22 mouse cellular contexts compared by ENCODE assay signal in the genomic region with DNA sequence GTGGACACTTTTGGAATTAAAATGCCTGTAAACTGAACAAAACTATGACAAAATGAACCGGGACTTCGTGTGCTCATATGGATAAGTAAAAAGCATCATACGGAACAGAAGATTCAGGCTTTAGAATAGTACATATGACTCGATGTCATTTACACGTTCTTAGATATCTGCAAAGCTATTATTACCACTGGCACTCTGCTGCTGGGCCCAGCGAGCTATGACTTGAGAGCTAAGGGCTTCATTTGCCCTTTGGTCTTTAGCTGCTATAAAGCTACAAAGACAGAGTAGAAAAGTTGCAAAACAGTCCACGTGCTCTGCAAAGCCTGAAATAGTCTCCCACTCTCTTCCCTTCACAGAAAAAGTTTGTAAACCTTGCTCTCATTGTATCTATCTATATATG. TPM values are rescaled to one million over a fixed set of nuclear protein-coding genes. Genes with fewer than 3 reads are reported as not detected.
DNase-seq lines count a peak whose midpoint lies in the region; ATAC-seq and TF ChIP-seq lines count a peak whose summit lies in the region.
"Had no signal": no experiment of that assay in that cellular context is flagged by ENCODE, and none has a peak within 500 bp of the region (broad histone marks: within the 10 kb centered on the region; RNA-seq: fewer than 3 reads in every experiment).

No protein-coding gene starts in this region.

- H3K27me3 ChIP-seq in kidney, embryonic 15.5 days: no peaks in the 10 kb centered on the region
- no peaks in the 10 kb centered on the region for H3K27me3 ChIP-seq in liver, embryonic 16.5 days (ENCODE audit: control insufficient read depth, insufficient read depth, low read depth, low read length)
- no peaks in the 10 kb centered on the region for H3K27me3 ChIP-seq in liver, postnatal 0 days (ENCODE audit: insufficient read depth, low read length)
- no peaks in the 10 kb centered on the region for H3K27me3 ChIP-seq in hindbrain, embryonic 14.5 days (ENCODE audit: control insufficient read depth, insufficient read depth, low read length)
- H3K27me3 ChIP-seq: hindbrain, embryonic 12.5 days; limb, embryonic 12.5 days; neural tube, embryonic 13.5 days had no signal

- no peaks in the 10 kb centered on the region for H3K9me3 ChIP-seq in kidney, embryonic 15.5 days (replicated peaks)
- no peaks in the 10 kb centered on the region for H3K9me3 ChIP-seq in liver, embryonic 16.5 days (replicated peaks; ENCODE audit: control insufficient read depth, low read length)
- no peaks in the 10 kb centered on the region for H3K9me3 ChIP-seq in liver, postnatal 0 days (ENCODE audit: low read length)
- no peaks in the 10 kb centered on the region for H3K9me3 ChIP-seq in hindbrain, embryonic 14.5 days (ENCODE audit: control insufficient read depth, low read length)
- H3K9me3 ChIP-seq: G1E; hindbrain, embryonic 12.5 days; limb, embryonic 12.5 days; midbrain, embryonic 10.5 days; neural tube, embryonic 13.5 days had no signal

- TF ChIP-seq EP300 in liver, postnatal 0 days (IDR thresholded peaks at IDR 0.05; ENCODE audit: low read depth): no peak

- H3K4me3 ChIP-seq in kidney, embryonic 15.5 days (replicated peaks): no peak overlapping the region
- no peak overlapping the region for H3K4me3 ChIP-seq in liver, embryonic 16.5 days (ENCODE audit: low read depth, low read length)
- no peak overlapping the region for H3K4me3 ChIP-seq in liver, postnatal 0 days (ENCODE audit: low read depth, low read length)
- no peak overlapping the region for H3K4me3 ChIP-seq in hindbrain, embryonic 14.5 days (replicated peaks; ENCODE audit: low read length)
- H3K4me3 ChIP-seq: erythroblast, embryonic 14.5 days; hindbrain, embryonic 12.5 days; limb, embryonic 12.5 days; midbrain, embryonic 10.5 days; neural tube, embryonic 13.5 days had no signal

- H3K27ac ChIP-seq in kidney, embryonic 15.5 days: no peak overlapping the region
- H3K27ac ChIP-seq in liver, embryonic 16.5 days (ENCODE audit: low read length): no peak overlapping the region
- no peak overlapping the region for H3K27ac ChIP-seq in liver, postnatal 0 days (ENCODE audit: low read depth)
- H3K27ac ChIP-seq in hindbrain, embryonic 14.5 days: no peak overlapping the region
- H3K27ac ChIP-seq: hindbrain, embryonic 12.5 days; limb, embryonic 12.5 days; midbrain, embryonic 10.5 days; neural tube, embryonic 13.5 days had no signal

- peak; percentile 5 for DNase-seq in heart, adult 11 months
- no peak for DNase-seq in heart, postnatal 25 days (ENCODE audit: low spot score)
- DNase-seq in kidney, adult 11 months: peak; percentile 47
- no peak for DNase-seq in liver
- DNase-seq in liver, postnatal 0 days: no peak
- DNase-seq in hindbrain, embryonic 14.5 days (ENCODE audit: low spot score): no peak
- DNase-seq: cerebellum, adult 8-10 months; layer of hippocampus, adult 9-11 months; lung, postnatal 4 days; right cerebral cortex, postnatal 14 days had no signal

- intact Hi-C loops in heart, postnatal 25 days (cut with DNase I): no loop called here

- H3K36me3 ChIP-seq in kidney, embryonic 15.5 days: no peaks in the 10 kb centered on the region
- no peaks in the 10 kb centered on the region for H3K36me3 ChIP-seq in liver, embryonic 16.5 days (ENCODE audit: control insufficient read depth, insufficient read depth)
- H3K36me3 ChIP-seq in liver, postnatal 0 days (replicated peaks; ENCODE audit: insufficient read depth, low read length): no peaks in the 10 kb centered on the region
- H3K36me3 ChIP-seq in hindbrain, embryonic 14.5 days (replicated peaks; ENCODE audit: control insufficient read depth, insufficient read depth): no peaks in the 10 kb centered on the region
- H3K36me3 ChIP-seq: G1E; hindbrain, embryonic 12.5 days; limb, embryonic 12.5 days; midbrain, embryonic 10.5 days; neural tube, embryonic 13.5 days had no signal

- H3K4me1 ChIP-seq in kidney, embryonic 15.5 days: no peaks in the 10 kb centered on the region
- no peaks in the 10 kb centered on the region for H3K4me1 ChIP-seq in liver, embryonic 16.5 days (ENCODE audit: control insufficient read depth, low read depth, low read length)
- H3K4me1 ChIP-seq in liver, postnatal 0 days (ENCODE audit: insufficient read depth): peaks cover 23% of the 10 kb centered on the region
- no peaks in the 10 kb centered on the region for H3K4me1 ChIP-seq in hindbrain, embryonic 14.5 days (replicated peaks; ENCODE audit: control insufficient read depth, insufficient read depth, low read length)
- H3K4me1 ChIP-seq: hindbrain, embryonic 12.5 days; limb, embryonic 12.5 days; neural tube, embryonic 13.5 days had no signal

- H3K9ac ChIP-seq in kidney, embryonic 15.5 days: no peak overlapping the region
- H3K9ac ChIP-seq in liver, embryonic 16.5 days (ENCODE audit: low read depth, low read length): no peak overlapping the region
- no peak overlapping the region for H3K9ac ChIP-seq in liver, postnatal 0 days (replicated peaks)
- H3K9ac ChIP-seq in hindbrain, embryonic 14.5 days: no peak overlapping the region
- H3K9ac ChIP-seq: hindbrain, embryonic 12.5 days; limb, embryonic 12.5 days; neural tube, embryonic 13.5 days had no signal

- no peak overlapping the region for H3K4me2 ChIP-seq in kidney, embryonic 15.5 days
- no peak overlapping the region for H3K4me2 ChIP-seq in liver, embryonic 16.5 days (ENCODE audit: low read depth, low read length)
- H3K4me2 ChIP-seq in liver, postnatal 0 days (ENCODE audit: low read depth, low read length): no peak overlapping the region
- no peak overlapping the region for H3K4me2 ChIP-seq in hindbrain, embryonic 14.5 days (replicated peaks)
- H3K4me2 ChIP-seq: hindbrain, embryonic 12.5 days; limb, embryonic 12.5 days; neural tube, embryonic 13.5 days had no signal

- no peak for TF ChIP-seq CTCF in liver, postnatal 0 days (IDR thresholded peaks at IDR 0.05; ENCODE audit: low read depth)

- no peak for ATAC-seq in kidney, embryonic 15.5 days (replicated peaks; ENCODE audit: low FRiP score)
- ATAC-seq in liver, embryonic 16.5 days (ENCODE audit: low read depth): 0 out of 2 replicates have a peak, but pooled peaks have one; percentile 58
- ATAC-seq in liver, postnatal 0 days: peak; percentile 28; the same call in 1 of the 2 replicates
- no peak for ATAC-seq in hindbrain, embryonic 14.5 days (ENCODE audit: low FRiP score)
- ATAC-seq: forebrain, embryonic 14.5 days had no signal

- WGBS in kidney, embryonic 15.5 days: 77% methylated on average over 7 of the region's 7 CpGs
- WGBS in liver, embryonic 16.5 days (ENCODE audit: insufficient replicate concordance): 65% methylated on average over 7 of the region's 7 CpGs
- WGBS in liver, postnatal 0 days (ENCODE audit: insufficient replicate concordance): 61% methylated on average over 7 of the region's 7 CpGs
- 89% methylated on average over 7 of the region's 7 CpGs for WGBS in hindbrain, embryonic 14.5 days

RNA-seq across cellular contexts. Expression of a gene that starts 10.9 kb away (rescaled TPM):
- under 1 TPM; 0.17 to 0.42 TPM for total RNA-seq in heart, postnatal 25 days (2021)
- 2.3 and 2.4 TPM in 2 replicates for polyA plus RNA-seq in kidney, embryonic 15.5 days (2015; fragmentation: Nextera tagmentation; extraction: Ambion mirVana)
- 7.4 and 8.4 TPM in 2 replicates for polyA plus RNA-seq in liver, embryonic 16.5 days (2015; fragmentation: Nextera tagmentation; extraction: Ambion mirVana)
- 35.9 and 43.5 TPM in 2 replicates for polyA plus RNA-seq in liver, postnatal 0 days (2015; fragmentation: Nextera tagmentation; extraction: Ambion mirVana)
- polyA plus RNA-seq in hindbrain, embryonic 14.5 days (2014; fragmentation: Nextera tagmentation; extraction: Ambion mirVana): 0.12 TPM in 1 of 2 replicates, not detected in the other
- total RNA-seq: common myeloid progenitor, adult 5-6 weeks; G1E had no signal
- polyA plus RNA-seq: CD4-positive, CD25-positive, alpha-beta regulatory T cell, adult 4 months; embryonic facial prominence, embryonic 11.5 days; erythroblast, embryonic 14.5 days; G1E; hindbrain, embryonic 12.5 days; limb, embryonic 12.5 days; neural tube, embryonic 13.5 days had no signal

Comparison
In these comparisons a context has a peak if more than half of its experiments do, and no peak if none do; other contexts are left out.
1. DNase-seq: peak in heart, adult 11 months (single experiment) and kidney, adult 11 months (single experiment); none in heart, postnatal 25 days (single experiment), liver (single experiment), liver, postnatal 0 days (single experiment) and hindbrain, embryonic 14.5 days (single experiment).
2. ATAC-seq: peak in liver, embryonic 16.5 days (single experiment) and liver, postnatal 0 days (single experiment); none in kidney, embryonic 15.5 days (single experiment) and hindbrain, embryonic 14.5 days (single experiment).